Mouse (Mus musculus) right cerebral cortex, adult 2 months (tissue): ENCODE results near the gene Ak1.

Source experiments
- DNase-seq, 2 experiments: peaks; one replicate each; pipeline ENCODE4 v3.0.0; 2021 to 2022; ENCODE audit warnings: low spot score in 2 of 2

The Ak1 gene

GRCm38 (mm10) chr2:32621517-32621859 is at the start of gene Ak1:
TSS of gene Ak1 (plus strand) at chr2:32621758.
- no peak for DNase-seq

- no peak for DNase-seq
Observed at GRCm38 (mm10) chr2:32572196-32572595, 49.4 kb upstream of the Ak1 start.

- DNase-seq = no peak
Observed at GRCm38 (mm10) chr2:32574497-32574896, 47.1 kb upstream of the Ak1 start, which contains the start of gene Pip5kl1. TSS of gene Pip5kl1 (plus strand) at chr2:32574797.

GRCm38 (mm10) chr2:32574901-32575585 is 46.5 kb upstream of the Ak1 start:
- peak; percentile 88 to 91 for DNase-seq

GRCm38 (mm10) chr2:32575586-32576160 is 45.9 kb upstream of the Ak1 start, which contains the start of gene 9430097D07Rik:
TSS of gene 9430097D07Rik (minus strand) at chr2:32575684.
- DNase-seq = peak; percentile 76 to 83

- no peak for DNase-seq
Observed at GRCm38 (mm10) chr2:32576532-32576931, 45.0 kb upstream of the Ak1 start.

- no peak for DNase-seq
Observed at GRCm38 (mm10) chr2:32578146-32579046, 43.2 kb upstream of the Ak1 start.

GRCm38 (mm10) chr2:32581450-32582095 is 40.0 kb upstream of the Ak1 start:
- DNase-seq = peak; percentile 85 to 90

GRCm38 (mm10) chr2:32582830-32583799 is 38.4 kb upstream of the Ak1 start:
- DNase-seq = peak; percentile 91 to 92

GRCm38 (mm10) chr2:32585149-32585714 is 36.3 kb upstream of the Ak1 start:
- no peak for DNase-seq

- peak; percentile 87 to 90 for DNase-seq
Observed at GRCm38 (mm10) chr2:32586871-32587351, 34.6 kb upstream of the Ak1 start, which contains the start of gene St6galnac4. TSS of gene St6galnac4 (plus strand) at chr2:32587095.

- DNase-seq = no peak
Observed at GRCm38 (mm10) chr2:32587731-32588321, 33.7 kb upstream of the Ak1 start.

GRCm38 (mm10) chr2:32589213-32589795 is 32.3 kb upstream of the Ak1 start:
- DNase-seq = peak; percentile 57 to 62

- no peak for DNase-seq
Observed at GRCm38 (mm10) chr2:32590224-32590623, 31.3 kb upstream of the Ak1 start.

- no peak for DNase-seq
Observed at GRCm38 (mm10) chr2:32591249-32591648, 30.3 kb upstream of the Ak1 start.

- no peak for DNase-seq
Observed at GRCm38 (mm10) chr2:32596725-32597124, 24.8 kb upstream of the Ak1 start.

GRCm38 (mm10) chr2:32597248-32597647 is 24.3 kb upstream of the Ak1 start:
- no peak for DNase-seq

- DNase-seq = no peak
Observed at GRCm38 (mm10) chr2:32597699-32598098, 23.9 kb upstream of the Ak1 start.

- DNase-seq = no peak
Observed at GRCm38 (mm10) chr2:32598506-32598905, 23.1 kb upstream of the Ak1 start.
